Mouse (Mus musculus): ENCODE measurements at regions not wholly inside any gene's neighbourhood (a gene's known extent, or its start where the extent isn't known, plus 50 kb on each side); places are given as distances from the start of the nearest gene placed in this dataset.

DNA sequence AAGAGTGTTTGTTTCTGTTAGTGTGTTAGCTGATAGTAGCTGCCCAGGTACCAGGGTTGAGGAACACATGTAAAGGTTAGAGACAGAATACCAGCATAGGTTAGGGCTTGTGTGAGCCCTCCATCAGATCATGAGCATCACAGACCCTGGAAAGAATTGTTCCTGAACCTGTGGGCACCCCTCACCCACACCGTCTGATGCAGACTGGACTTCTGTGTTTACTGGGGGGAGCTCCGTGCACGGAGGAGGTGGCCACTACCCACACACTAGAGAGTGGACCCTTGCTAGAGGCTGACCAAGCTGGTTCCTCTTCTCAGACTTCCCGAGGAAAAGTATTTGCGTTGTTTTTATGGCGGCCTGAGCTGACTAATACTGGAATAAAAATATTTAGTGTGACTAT, 104.4 kb downstream of the Brms1l start:
- TF ChIP-seq CTCF (IDR thresholded peaks at IDR 0.05; ENCODE audit: low read depth, low read length) = no peak
- no peak for TF ChIP-seq POLR2AphosphoS5 (IDR thresholded peaks at IDR 0.05; ENCODE audit: insufficient replicate concordance, low read depth, low read length)
- TF ChIP-seq TAL1 (conservative IDR thresholded peaks at IDR 0.05; ENCODE audit: low read depth, low read length) = no peak
- no peak for TF ChIP-seq GATA1 (IDR thresholded peaks at IDR 0.05; ENCODE audit: borderline replicate concordance, low read length)
